Mouse (Mus musculus) mature B cell (primary cell): ENCODE measurements around the gene Cyp11a1.

Experiments used
- in situ Hi-C: fragments of 300-500 bp; cut with MboI; formaldehyde crosslinking; loops from 2 replicates; pipeline ENCODE4 v1.14.3; 2019

Cyp11a1 gene

DNA sequence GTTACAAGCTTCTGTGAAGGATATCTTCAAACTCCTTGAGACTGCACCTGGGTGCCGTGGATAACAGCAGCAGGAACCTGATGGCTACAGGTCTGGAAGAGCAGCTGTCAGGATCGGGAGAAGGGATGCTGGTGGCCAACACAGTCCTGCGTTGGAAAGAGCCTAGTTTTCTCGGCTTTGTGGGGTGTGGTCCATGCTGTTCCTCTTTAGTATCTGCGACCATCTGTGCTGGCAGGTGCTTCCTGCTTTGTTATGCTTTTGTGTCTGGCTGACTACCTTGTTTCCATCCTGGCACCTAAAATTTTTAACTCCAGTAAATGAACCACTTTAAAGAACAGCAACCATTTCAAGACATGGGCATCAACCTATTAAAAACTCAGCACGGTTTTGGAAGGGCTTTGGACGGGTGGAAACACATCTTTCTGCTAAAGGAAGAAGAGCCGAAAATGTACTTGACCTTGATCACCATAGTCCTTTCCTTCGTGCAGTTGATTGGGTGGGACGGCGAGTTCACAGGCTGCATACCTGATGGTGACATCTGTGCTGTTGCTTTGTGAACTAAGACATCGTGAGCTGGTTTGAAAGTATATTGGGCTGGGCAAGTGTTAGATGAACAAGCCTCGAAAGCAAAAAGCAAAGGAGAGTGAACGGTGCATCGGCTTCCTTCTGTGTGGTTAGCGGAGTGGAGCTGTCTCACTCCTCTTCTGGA, at the start of gene Cyp11a1:
TSS of gene Cyp11a1 (plus strand) at position 659 of the 709 bp plus-strand sequence.
- in situ Hi-C loops: no loop called here

DNA sequence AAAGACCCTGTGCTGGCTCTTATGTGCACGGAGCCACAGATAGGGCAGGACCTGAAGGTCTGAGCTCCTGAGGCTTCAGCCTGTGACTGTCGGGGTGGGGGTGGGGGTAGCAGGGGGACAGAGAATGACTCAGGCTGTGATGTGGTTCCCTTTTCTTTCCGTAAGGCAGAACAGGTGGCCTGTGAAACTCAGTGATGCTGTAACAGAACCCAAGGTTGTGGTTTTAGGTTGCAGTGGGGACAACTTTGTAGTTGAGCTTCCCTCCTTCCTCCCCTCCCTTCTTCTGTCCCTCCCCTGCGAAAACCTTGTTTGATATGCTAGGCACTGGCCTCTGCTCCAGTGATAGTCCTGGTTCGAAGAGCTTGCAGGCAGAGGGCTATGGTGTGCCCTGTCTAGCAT, 49.4 kb upstream of the Cyp11a1 start:
- in situ Hi-C loops: no loop called here

DNA sequence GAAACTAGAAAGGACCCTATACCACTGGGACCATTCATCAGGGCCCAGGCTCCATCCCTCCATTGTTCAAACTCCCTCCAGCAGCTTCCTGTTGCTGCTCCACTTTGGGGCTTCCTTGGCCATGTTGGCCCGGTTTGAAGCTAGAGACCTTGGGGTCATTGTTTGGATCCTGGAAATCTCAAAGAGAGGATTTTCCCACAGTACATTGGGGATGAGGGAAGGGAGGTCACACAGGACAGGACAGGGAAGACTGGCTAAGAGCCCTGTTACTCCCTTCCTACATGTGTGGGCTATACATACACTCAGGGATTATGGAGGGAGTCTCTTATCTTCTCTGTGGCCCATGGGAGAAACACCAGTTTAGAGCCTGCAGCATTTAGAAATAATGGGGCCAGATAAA, 47.6 kb upstream of the Cyp11a1 start:
- in situ Hi-C loops: no loop called here

DNA sequence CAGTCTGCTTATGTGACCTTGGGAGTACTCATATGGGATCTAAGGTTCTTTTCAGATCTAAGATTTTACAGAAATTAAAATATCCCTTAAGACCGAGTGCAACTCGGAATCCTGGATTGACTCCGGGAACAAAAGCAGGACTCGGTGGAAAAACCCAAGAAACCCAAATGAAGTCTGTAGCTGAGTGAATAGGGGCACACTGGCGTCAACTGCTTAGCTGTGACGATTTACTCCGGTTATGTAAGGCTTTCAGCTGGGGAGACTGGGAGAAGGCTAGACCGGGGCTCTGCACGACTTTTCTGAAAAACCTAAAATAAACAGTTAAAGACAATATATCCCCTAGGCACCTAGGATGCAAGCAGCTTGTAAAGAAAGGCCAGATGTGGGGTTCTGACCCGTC, 46.8 kb upstream of the Cyp11a1 start:
- in situ Hi-C loops: no loop called here

DNA sequence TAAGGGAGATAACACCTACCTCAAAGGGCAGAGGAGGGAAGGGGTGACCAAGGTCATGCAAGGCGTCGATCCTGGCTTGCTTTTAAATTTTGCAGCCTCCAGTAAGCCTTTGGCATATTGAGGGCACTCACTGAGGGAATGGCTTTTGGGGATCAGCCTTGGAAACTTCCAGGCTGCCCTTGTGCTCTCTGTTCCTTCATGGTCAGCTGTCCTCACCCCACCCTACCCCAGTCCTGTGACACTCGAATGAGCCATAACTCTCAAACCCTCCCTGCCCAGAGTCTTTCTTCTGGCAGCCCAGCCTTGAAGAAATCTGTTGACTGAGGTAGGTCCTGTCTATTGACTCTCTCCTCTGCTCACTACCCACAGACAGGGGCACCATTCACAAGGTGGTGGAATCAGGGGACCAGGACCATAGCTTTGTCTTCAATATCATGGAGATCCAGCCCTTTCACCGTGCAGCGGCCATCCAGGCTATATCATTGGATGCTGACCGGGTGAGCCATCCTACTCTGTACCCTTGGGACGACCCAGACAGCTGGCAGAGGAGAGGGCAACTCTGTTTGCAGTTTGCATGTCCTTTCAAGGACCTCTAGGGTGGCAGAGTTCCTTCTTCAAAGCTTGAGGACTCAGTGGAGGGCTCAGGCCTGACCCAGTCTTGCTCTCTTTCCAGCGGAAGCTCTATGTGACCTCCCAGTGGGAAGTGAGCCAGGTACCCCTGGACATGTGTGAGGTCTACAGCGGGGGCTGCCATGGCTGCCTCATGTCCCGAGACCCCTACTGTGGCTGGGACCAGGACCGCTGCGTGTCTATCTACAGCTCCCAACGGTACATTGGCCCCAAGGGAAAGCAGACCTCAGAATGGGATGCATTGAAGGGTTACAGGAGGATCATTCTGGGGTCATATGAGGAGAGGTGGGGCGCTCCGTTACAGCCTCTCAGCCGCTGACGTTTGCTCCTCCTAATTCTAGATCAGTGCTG, 46.0 kb upstream of the Cyp11a1 start:
- in situ Hi-C loops: no loop called here

DNA sequence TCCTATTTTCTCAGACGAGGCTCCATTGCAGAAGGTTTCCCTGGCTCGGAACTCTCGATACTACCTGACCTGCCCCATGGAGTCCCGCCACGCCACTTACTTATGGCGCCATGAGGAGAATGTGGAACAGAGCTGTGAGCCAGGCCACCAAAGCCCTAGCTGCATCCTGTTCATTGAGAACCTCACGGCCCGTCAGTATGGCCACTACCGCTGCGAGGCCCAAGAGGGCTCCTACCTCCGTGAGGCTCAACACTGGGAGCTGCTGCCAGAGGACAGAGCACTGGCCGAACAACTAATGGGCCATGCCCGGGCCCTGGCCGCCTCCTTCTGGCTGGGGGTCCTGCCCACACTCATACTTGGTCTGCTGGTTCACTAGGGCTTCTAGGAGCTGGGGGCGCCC, 45.0 kb upstream of the Cyp11a1 start:
- in situ Hi-C loops: no loop called here

DNA sequence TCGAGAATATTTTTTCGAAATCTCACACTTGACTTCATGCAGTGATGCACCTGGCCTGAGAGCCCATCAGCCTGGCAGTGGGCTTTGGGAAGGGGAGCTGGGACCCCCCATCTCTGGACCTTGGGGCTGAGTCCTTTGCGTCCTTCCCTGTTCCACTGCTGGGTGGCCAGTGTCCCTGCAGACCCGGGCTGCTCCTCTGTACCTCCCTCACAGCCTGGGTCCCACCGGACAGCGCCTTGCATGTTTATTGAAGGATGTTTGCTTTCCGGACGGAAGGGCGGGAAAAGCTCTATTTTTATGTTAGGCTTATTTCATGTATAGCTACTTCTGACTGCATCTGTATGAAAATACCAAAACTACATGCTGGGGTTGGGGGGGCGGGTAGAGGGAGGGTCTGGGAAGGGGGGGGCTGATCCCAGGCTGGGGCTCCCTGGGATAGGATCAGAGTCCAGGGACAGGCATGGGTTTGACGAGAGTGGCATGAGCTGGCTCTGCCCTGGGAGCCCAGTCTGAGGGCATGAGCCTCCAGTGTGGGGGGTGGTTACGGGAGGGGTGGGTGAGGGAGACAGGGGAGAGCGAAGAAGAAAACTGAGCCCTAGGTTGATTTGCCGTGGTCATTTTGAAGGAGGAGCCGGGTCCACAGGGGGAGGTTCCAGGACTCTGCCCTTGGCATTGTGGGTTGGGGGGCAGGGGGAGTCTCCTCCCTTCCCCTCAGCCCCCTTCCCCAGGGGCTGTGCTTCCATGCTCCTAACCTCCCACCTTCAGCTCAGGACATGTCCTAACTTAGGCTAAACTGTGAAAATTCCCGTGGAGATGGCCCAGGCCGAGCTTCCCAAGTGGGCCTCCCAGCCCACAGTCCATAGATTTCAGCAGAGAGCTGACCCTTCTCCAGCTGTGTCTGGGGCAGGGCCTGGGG, 44.1 kb upstream of the Cyp11a1 start:
- in situ Hi-C loops: no loop called here

DNA sequence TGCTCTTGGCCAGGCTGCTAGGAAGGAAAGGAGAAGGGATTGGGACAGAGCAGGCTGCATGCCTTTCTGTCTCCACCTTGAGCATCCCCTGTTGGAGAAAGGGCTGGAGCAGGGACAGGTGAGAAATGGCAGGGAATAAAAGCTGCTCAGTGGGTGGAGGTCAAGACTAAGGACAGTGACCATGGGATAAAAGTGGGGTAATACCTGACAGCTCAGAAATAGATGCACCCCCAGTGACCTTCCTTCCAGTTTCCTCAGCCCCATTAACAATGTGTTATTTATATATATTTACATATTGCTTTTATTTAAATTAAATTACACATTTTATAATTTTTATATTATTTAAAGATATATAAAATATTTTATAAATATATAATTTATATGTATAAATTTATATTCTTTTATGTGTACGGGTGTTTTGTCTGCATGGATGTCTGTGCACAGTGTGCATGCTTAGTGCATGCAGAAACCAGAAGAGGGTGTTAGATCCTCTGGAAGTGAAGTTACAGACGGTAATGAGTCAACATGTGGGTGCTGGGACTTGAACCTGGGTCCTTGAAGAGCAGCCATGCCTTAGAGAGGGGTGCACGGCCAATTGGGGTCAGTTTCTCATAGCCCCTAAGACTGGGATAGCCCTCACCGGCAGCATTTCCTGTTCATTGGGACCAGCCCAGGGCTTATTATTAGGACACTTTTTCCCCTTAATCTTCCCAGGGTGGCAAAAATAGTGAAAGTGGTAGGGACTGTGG, 42.8 kb upstream of the Cyp11a1 start:
- in situ Hi-C loops: no loop called here

DNA sequence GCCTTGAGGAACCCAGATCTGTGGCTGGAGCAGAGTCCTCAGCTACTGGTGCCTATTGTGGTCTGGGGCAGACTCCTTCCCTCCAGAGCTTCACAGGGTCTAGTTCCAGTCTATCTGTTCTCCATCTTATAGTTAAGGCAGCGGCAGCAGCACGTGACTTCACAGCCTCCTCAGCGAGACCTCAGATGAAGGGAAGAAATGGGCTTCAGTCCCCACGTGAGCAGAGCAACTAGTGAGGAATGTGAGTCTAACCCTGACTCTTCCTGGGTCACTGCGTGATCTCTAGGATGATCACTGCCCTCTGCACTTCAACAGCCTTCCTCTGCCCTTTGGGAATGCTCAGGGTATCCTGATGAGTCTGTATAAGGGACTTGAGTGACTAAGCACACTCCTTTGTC, 42.2 kb upstream of the Cyp11a1 start:
- in situ Hi-C loops: no loop called here

DNA sequence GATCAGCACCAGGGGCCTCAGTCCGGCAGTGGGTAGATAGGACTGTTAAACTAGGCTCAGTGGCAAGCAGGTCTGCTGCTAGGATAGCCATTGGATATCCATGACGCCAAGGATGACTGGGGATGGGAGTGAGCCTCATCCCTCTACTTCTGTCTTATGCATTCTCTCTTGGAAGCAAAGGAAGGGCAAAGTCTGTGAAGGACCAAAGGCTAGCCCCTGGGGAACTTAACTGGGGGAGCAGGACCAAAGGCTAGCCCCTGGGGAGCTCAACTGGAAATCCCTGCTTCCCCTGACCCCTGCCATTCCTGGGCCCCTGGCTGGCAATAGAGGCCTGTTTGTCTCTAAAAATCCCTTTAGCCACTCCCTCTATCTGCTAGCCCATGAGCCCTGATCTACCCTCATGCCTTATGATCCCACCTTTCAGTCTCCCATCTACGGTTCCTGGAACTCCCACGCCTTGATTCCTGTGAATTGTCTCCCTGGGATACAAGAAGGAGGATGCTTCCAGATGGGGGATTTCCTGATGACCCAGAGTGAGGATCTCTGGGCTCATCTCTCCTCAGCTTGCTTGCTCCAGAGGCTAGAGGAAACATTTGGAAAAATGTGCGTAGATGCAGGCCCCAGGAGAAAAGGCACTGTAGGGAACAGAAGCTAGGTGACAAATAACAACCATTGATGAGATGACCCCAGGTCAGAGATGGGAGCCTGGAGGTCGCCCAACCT, 41.5 kb upstream of the Cyp11a1 start:
- in situ Hi-C loops: no loop called here

DNA sequence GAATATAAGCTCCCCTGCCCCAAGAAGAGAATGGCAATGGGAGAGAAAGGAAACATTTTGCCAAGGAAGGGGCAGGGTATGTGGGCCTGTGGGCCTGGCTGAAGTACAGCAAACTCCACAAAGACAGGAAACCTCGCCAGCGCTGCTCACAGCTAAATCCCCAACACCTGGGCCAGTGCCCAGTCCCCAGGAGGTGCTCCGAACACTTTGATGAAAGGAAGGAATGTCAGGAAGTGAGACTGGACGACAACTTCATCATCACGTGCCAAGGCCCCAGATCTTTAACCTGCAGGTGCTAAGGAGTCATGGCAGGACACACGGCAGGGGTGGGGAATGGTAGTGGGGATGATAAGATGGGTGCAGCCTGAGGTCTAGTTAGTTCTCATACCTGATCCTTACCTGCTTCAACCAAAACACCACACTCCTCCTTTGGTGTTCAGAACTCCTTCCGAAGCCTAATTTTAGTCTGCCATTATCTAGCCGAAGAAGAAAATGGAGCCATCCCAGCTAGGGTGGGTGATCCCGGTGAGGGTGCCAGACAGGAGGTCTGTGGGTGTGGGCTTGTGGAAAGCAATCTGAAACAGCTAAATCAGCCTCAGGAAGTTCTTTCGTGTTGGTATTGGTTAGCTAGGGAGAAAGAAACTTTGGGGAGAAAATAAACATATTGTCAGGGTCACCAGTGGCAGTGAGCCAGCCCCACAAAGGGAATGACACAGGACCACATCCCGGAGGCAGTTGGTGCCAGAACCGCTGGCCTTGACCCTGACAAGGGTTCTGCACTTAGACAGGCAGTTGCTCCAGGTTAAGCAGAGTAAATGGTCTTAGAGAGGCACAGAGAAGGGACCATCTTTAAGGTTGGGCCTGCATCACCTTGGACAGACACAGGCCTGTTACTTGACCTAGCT, 40.7 kb upstream of the Cyp11a1 start:
- in situ Hi-C loops: no loop called here

DNA sequence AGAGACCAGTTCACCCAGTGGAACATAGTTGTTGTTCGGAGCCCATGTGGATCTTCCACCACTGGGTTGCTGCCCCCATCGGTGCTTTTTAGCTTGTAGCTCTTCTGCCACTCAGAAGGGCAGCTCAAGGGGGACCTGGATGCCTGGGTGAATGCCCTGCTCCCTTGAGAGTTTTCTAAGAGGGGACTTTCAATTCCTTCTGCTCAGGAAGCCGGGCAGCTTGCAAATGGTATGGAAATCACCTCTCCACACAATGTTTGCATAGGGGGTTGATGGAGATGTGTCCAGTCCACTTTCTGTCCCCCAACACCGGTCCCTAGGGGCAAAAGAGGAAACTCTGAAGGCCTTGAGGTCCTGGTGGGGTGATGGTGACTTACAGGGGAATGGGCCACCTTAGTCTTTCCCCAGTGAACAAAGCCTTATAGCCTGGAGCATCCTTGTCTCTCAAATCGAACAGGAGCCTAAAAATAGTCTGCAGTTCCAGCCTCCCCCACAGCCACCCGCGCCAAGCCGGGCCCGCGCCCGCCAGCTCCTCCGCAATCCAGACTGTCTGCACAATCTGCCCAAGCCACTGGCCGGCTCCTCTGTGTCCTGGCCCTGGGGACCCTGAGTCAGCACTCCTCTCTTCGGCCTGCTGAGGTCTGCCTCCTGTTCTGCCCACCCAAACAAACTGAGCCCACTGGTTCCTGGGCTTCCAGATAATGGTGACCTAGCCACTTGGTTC, 38.8 kb upstream of the Cyp11a1 start:
- in situ Hi-C loops: no loop called here

DNA sequence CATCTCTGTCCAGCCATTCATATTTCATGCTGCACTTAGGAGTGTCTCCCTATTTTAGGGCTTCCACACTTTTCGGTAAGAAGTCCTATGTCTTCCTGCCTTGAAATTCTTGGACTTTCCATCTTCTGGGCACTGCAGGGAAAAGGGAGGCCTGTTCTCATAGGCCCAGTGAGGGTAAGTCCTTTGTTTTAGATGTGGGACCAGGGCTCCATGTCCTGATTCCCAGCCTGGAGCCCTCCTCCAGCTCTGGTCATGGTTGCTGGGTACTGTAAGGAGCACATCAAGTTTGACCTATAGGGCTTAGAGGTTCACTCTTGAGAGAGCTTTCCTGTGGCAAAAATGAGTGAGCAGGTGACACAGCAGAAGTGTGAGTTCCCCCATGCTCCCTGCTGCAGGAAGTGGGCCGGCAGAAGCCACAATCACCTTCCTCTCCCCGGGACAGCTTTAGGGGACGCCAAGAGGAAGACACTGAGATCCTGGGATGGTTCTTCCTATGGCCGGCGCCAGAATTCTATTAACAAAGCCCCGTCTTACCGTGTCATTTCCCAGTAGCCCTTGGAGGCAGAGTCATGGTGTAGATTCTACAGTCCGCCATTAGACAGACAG, 37.9 kb upstream of the Cyp11a1 start:
- in situ Hi-C loops: no loop called here

DNA sequence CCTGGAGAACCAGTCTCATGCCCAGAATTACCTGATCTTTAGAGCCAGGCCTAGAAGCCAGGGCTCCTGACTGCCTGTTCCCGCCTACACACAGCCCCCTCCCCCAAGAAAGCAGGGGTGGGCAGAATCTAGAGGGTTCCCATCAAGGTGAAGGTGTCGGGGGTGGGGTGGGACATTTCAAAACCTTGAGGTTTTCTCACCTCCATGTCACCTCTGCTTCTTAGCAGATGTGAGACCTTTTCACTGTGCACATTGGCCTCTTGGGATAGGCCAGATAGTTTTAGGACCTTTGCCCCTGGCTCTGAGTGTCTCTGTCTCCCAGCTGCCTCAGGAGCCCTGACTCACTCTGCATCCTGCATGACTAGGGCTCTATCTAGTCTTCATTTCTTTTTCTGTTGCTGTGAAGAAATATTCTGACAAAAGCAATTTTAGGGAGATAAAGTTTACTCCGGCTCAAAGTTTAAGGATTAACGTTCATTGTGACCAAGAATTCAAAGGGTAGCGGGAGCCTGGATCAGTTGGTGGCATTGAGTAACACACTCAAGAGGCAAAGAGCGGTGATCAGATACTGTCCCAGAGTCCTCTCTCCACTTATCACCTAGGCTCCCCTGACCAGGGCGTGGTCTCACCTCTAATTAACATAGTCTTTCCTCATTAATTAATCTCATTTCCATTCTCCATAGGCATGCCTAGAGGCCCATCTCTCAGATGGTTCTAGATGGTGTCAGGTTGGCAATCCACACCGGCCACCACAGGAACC, 37.2 kb upstream of the Cyp11a1 start:
- in situ Hi-C loops: no loop called here

DNA sequence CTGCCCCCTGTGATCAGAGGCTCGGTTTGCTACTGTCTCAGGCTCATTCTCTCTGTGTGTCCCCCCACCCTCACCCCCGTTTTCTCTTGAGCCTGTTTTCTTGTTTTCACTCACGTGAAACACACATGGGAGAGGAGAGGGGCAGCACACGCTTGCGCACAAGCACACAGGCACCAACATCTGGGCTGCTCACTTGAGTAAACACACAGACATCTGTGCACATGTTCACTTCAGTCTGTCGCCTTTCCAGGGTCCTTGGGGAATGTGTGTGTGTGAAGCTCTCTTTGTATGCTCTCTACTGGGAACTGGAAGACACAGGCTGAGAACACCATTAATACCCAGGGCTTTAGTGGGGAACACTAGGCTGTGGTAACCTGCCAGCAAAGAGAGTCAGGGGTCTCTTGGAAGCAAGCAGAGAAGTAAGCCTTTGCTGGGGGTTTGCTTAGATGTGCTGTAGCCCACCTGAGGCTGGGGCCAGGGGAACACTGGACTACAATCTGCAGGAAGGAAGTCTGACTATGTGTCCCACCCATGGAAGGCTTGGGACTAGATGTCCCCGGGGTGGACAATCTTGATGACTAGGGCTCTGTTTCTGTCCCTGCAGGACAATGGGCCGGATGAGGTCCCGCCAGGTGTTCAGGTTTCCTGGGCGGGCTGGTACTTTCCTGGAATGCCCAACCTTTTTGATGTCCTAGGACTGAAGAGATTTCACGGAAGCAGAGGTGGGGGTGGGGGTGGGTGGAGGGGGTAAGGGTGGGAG, 36.3 kb upstream of the Cyp11a1 start:
- in situ Hi-C loops: no loop called here

DNA sequence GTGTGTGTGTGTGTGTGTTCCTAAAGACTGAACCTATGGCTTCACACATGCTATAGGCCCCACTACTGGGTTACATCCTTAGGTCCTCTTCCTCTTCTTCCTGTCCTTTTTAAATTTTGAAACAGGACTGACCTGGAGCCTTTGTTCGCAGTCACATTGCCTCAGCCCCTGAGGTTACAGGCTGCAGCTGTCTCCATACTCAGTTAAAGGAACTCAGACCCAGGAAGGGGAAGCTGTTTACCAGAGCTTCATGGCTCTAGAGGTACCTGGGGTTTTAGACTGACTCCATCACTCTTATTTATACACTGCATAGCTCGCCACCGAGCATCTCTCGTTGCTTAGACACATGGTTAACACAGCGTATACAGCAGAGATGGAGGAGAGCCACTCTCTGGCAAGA, 34.8 kb upstream of the Cyp11a1 start:
- in situ Hi-C loops: no loop called here

DNA sequence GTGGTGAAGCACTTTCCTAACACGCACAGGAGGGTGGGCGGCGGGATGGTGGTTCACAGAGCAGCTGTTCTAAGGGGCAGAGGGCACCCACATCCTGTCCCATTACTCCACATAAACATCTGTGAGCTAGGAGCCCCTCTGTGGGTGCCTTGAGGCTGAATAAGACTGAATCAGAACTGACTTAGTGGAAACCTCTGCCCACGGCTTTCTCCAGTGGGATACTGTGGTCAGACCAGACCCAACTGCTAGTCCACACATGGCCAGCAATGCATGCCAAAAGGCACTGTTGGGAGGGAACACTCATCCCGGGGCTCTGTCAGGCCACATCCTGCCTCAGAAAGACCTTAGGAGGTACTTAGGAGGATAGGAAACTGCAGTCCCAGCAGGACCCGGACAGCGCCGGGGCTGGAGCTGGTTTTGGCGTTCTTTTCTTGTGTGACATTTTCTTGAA, 34.0 kb upstream of the Cyp11a1 start:
- in situ Hi-C loops: no loop called here
